33 mouse cellular contexts compared by ENCODE assay signal in genomic region chr6:83656087-83656486, GRCm38 (mm10). TPM values are rescaled to one million over a fixed set of nuclear protein-coding genes. Genes with fewer than 3 reads are reported as not detected.
"Had no signal": no experiment of that assay in that cellular context is flagged by ENCODE, and none has a peak within 500 bp of the region (broad histone marks: within the 10 kb centered on the region; RNA-seq: fewer than 3 reads in every experiment).

Gene Clec4f, minus strand, starts transcription at chr6:83656187.

- H3K4me1 ChIP-seq: heart, embryonic 12.5 days; hindbrain, embryonic 10.5 days; hindbrain, embryonic 12.5 days; intestine, embryonic 15.5 days had no signal

- H3K27me3 ChIP-seq: heart, embryonic 12.5 days; hindbrain, embryonic 12.5 days; intestine, embryonic 15.5 days; limb, embryonic 12.5 days had no signal

- H3K9me3 ChIP-seq: heart, embryonic 10.5 days; heart, embryonic 12.5 days; hindbrain, embryonic 10.5 days; hindbrain, embryonic 12.5 days; intestine, embryonic 15.5 days; limb, embryonic 10.5 days; limb, embryonic 12.5 days had no signal

- H3K4me3 ChIP-seq: gastrocnemius, adult 2 months; heart, embryonic 10.5 days; heart, embryonic 12.5 days; hindbrain, embryonic 10.5 days; hindbrain, embryonic 12.5 days; intestine, embryonic 15.5 days; layer of hippocampus, adult 2 months; limb, embryonic 10.5 days; limb, embryonic 12.5 days had no signal

- H3K36me3 ChIP-seq: heart, embryonic 10.5 days; heart, embryonic 12.5 days; hindbrain, embryonic 10.5 days; hindbrain, embryonic 12.5 days; intestine, embryonic 15.5 days; limb, embryonic 10.5 days; limb, embryonic 12.5 days had no signal

- DNase-seq: gastrocnemius, adult 2 months; gastrocnemius, postnatal 10 days; gastrocnemius, postnatal 25 days; heart, adult 18-20 months; heart, postnatal 10 days; heart, postnatal 4 days; kidney, adult 18-20 months; kidney, adult 8-10 months; kidney, postnatal 10 days; kidney, postnatal 25 days; kidney, postnatal 4 days had no signal

- H3K9ac ChIP-seq: heart, embryonic 12.5 days; hindbrain, embryonic 12.5 days; hindbrain, embryonic 14.5 days; intestine, embryonic 15.5 days; limb, embryonic 12.5 days had no signal

- ATAC-seq: hindbrain, embryonic 16.5 days; inflammation-experienced regulatory T-cells, adult 6 months; intestine, embryonic 15.5 days; intestine, postnatal 0 days had no signal

- H3K4me2 ChIP-seq: heart, embryonic 12.5 days; hindbrain, embryonic 12.5 days; hindbrain, embryonic 14.5 days; intestine, embryonic 15.5 days; limb, embryonic 12.5 days had no signal

- H3K27ac ChIP-seq: gastrocnemius, adult 2 months; heart, embryonic 10.5 days; hindbrain, embryonic 10.5 days; hindbrain, embryonic 12.5 days; hindbrain, embryonic 14.5 days; intestine, embryonic 15.5 days; layer of hippocampus, adult 2 months; limb, embryonic 10.5 days; limb, embryonic 12.5 days had no signal

RNA-seq across cellular contexts. Expression of gene Clec4f, which starts in this region (rescaled TPM):
- total RNA-seq: gastrocnemius, adult 2 months; gastrocnemius, postnatal 25 days; granulocyte monocyte progenitor cell, adult 5-6 weeks; heart, postnatal 10 days; heart, postnatal 25 days; heart, postnatal 4 days; layer of hippocampus, adult 2 months; layer of hippocampus, postnatal 10 days; layer of hippocampus, postnatal 25 days; left cerebral cortex, adult 18-20 months; left cerebral cortex, adult 8-10 months; left cerebral cortex, postnatal 25 days had no signal
- polyA plus RNA-seq: frontal cortex, adult 2 months; heart, embryonic 10.5 days; hindbrain, embryonic 10.5 days; hindbrain, embryonic 12.5 days; hindbrain, embryonic 14.5 days; hindbrain, embryonic 16.5 days; inflammation-experienced regulatory T-cells, adult 6 months; kidney, embryonic 14.5 days; limb, embryonic 10.5 days; limb, embryonic 12.5 days; limb, embryonic 14.5 days had no signal
